In the genomic region with DNA sequence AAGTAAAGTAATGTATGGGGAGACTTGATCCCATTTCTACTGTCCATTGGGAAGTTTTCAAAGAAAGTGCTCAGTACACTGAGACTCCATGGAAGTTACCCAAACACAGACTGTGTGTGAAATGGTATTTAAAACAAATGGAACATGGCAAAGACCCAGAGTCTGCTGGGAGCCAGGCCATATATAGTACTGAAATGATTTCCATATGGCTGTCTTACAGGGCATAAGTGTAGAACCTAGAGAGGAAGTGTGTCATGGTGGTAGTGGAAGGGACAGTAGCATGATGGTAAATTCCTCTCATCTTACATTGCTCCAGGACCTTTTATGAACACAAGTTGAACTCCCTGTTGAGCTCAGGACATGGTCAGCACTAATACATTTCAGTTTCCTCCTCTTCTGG, we compare ENCODE assay signal across 15 mouse cellular contexts.
"Had no signal": no experiment of that assay in that cellular context is flagged by ENCODE, and none has a peak within 500 bp of the region (broad histone marks: within the 10 kb centered on the region; RNA-seq: fewer than 3 reads in every experiment).

No protein-coding gene starts in this region.

- H3K27ac ChIP-seq: kidney, postnatal 0 days; liver, embryonic 13.5 days; midbrain, embryonic 13.5 days; stomach, embryonic 15.5 days had no signal

- H3K4me3 ChIP-seq: liver, embryonic 13.5 days; midbrain, embryonic 13.5 days; stomach, embryonic 15.5 days had no signal

- H3K4me2 ChIP-seq: liver, embryonic 13.5 days; midbrain, embryonic 13.5 days; stomach, embryonic 15.5 days had no signal

- H3K36me3 ChIP-seq: liver, embryonic 13.5 days; midbrain, embryonic 13.5 days; stomach, embryonic 15.5 days had no signal

- DNase-seq: kidney, adult 8-10 months; kidney, postnatal 36 days; layer of hippocampus, adult 9-11 months; layer of hippocampus, postnatal 36 days; left cerebral cortex, postnatal 4 days; liver; liver, embryonic 13.5 days; liver, postnatal 0 days; lung, postnatal 36 days; thymus, postnatal 14 days had no signal

- H3K27me3 ChIP-seq: liver, embryonic 13.5 days; midbrain, embryonic 13.5 days; stomach, embryonic 15.5 days had no signal

- H3K9me3 ChIP-seq: liver, embryonic 13.5 days; midbrain, embryonic 13.5 days; stomach, embryonic 15.5 days had no signal

- ATAC-seq: intestine, postnatal 0 days; liver, postnatal 0 days; lung, postnatal 0 days; midbrain, embryonic 13.5 days had no signal

- H3K9ac ChIP-seq: liver, embryonic 13.5 days; liver, postnatal 0 days; midbrain, embryonic 13.5 days; stomach, embryonic 15.5 days had no signal

- H3K4me1 ChIP-seq: liver, embryonic 13.5 days; midbrain, embryonic 13.5 days; stomach, embryonic 15.5 days had no signal
